Mouse (Mus musculus): ENCODE measurements around the gene Gm26558. TPM values are rescaled to one million over a fixed set of nuclear protein-coding genes. Genes with fewer than 3 reads are reported as not detected.

Gm26558 gene
- polyA plus RNA-seq, 1 experiment from 2014 or later, result 5.4 TPM

DNA sequence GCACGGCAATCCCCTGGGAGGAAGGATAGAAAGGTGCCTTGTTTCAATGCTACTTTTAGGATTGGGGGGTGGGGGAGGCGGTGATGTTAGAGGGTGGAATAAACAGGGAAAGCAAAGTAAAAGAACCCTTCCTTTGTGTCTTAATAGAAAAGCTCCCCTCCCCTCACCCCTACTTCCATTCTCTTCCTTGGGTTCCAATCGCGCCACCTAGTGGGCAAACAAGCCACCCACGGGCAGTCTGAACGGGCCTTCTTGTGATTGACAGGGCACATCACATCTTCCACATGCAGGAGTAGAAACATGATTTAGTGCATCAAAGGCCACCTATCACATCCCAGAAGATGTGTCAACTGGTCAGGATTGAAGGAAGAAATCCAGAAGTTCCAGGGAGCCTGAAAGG is 41.7 kb downstream of the Gm26558 start:
- no peaks in the 10 kb centered on the region for H3K36me3 ChIP-seq (ENCODE audit: control insufficient read depth, insufficient read depth, low read length)
- peak; percentile 58 for DNase-seq (ENCODE audit: low spot score)
- no peak overlapping the region for H3K9ac ChIP-seq (ENCODE audit: low read length)
- H3K4me2 ChIP-seq (ENCODE audit: low read length), result no peak overlapping the region
- no peaks in the 10 kb centered on the region for H3K4me1 ChIP-seq (replicated peaks; ENCODE audit: control insufficient read depth, insufficient read depth, low read length)
- no peaks in the 10 kb centered on the region for H3K9me3 ChIP-seq (ENCODE audit: control insufficient read depth, low read length)
- WGBS, result 30% methylated on average over 6 of the region's 6 CpGs
- no peak for ATAC-seq (replicated peaks; ENCODE audit: low FRiP score, low TSS enrichment, low read depth)
- H3K4me3 ChIP-seq (ENCODE audit: low read depth, low read length), result no peak overlapping the region
- no peak overlapping the region for H3K27ac ChIP-seq (ENCODE audit: low read depth)
- no peaks in the 10 kb centered on the region for H3K27me3 ChIP-seq (replicated peaks; ENCODE audit: control insufficient read depth, insufficient read depth, low read length)

DNA sequence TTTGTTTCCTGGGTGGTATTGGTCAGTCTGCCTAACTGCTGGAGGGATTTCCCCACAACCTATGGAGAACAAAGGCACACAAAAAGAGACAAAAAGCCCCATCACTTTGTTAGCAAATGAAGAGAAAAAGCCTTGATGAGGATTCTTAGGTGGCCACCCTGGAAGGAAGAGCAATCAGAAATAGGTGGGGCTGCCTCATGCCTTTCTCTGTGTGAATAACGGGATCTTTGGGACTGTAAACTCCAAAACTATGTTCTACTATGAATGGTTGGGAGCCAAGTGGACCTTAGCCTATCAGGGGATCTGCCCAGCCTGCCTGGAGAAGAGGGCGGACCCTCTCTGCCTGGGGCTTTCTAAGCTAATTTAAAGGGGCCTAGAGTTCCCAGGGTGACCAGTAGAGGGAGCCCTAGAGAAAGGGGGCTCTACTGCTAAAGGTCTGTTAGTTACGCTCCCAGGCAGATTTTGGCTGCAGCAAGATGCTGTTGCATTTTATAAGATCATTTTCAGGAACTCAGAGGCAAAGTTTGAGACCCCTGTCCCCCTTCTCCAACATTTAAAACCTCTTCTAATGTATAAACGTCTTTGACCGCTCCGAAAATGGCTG is 42.6 kb downstream of the Gm26558 start:
- DNase-seq (ENCODE audit: low spot score) (peak; percentile 32), ATAC-seq (replicated peaks; ENCODE audit: low FRiP score, low TSS enrichment, low read depth) (no peak)
- no peak overlapping the region for H3K4me2 ChIP-seq (ENCODE audit: low read length)

DNA sequence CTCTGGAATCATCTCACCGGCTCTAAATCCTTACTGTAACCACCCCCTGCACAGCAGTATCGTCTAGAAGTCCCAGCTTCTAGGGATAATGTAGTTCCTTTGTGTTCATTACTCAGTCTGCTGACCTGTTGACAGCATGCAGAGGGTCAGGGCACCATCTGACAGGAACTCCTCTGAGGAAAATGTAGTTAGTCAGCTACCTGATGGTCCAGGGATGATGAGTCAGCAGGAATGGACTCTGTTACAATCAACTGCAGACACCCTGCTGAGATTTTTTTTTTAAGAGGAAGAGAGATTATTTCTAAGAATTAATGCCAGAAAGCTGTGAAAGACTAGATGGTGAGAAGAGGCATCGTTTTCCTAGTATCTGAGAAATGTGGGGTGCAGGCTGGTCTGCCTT is 45.3 kb downstream of the Gm26558 start:
- Histone ChIP-seq H3K9me3 (ENCODE audit: control insufficient read depth, low read length) (0 out of 2 replicates have a peak, but pooled peaks cover 3% of the 10 kb centered on the region), H3K4me3 (ENCODE audit: low read depth, low read length) (no peak overlapping the region), H3K4me2 (ENCODE audit: low read length) (no peak overlapping the region), H3K36me3 (ENCODE audit: control insufficient read depth, insufficient read depth, low read length) (no peaks in the 10 kb centered on the region), H3K27me3 (replicated peaks; ENCODE audit: control insufficient read depth, insufficient read depth, low read length) (no peaks in the 10 kb centered on the region), H3K9ac (ENCODE audit: low read length) (no peak overlapping the region), H3K27ac (ENCODE audit: low read depth) (no peak overlapping the region), H3K4me1 (replicated peaks; ENCODE audit: control insufficient read depth, insufficient read depth, low read length) (no peaks in the 10 kb centered on the region)
- 71% methylated on average over 3 of the region's 3 CpGs for WGBS
- ATAC-seq (replicated peaks; ENCODE audit: low FRiP score, low TSS enrichment, low read depth) (no peak), DNase-seq (ENCODE audit: low spot score) (peak; percentile 34)

More for the DNA sequence above, 42.6 kb downstream of the Gm26558 start:
- Histone ChIP-seq H3K27ac (ENCODE audit: low read depth) (no peak overlapping the region), H3K4me3 (ENCODE audit: low read depth, low read length) (no peak overlapping the region), H3K9ac (ENCODE audit: low read length) (no peak overlapping the region), H3K9me3 (ENCODE audit: control insufficient read depth, low read length) (no peaks in the 10 kb centered on the region), H3K36me3 (ENCODE audit: control insufficient read depth, insufficient read depth, low read length) (no peaks in the 10 kb centered on the region), H3K27me3 (replicated peaks; ENCODE audit: control insufficient read depth, insufficient read depth, low read length) (no peaks in the 10 kb centered on the region), H3K4me1 (replicated peaks; ENCODE audit: control insufficient read depth, insufficient read depth, low read length) (no peaks in the 10 kb centered on the region)
- WGBS, result 85% methylated on average over 6 of the region's 6 CpGs

DNA sequence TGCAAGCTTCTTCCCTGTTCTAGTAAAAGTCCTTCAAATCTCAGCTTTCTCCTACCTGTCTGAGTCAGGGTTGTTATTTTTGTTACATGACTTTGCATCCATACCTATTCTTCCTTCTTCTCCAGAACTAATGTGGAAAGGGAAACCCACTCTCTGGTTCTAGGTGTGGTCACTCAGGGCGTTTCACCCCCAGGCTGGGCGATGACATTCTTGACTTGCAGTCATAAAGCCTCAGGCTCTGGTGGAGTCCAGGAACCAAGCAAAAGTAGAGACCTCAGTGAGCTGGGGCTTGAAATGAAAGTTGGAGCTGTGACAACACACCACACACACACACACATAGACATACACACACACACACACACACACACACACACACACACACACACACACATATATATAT is 45.8 kb downstream of the Gm26558 start:
- no peaks in the 10 kb centered on the region for H3K4me1 ChIP-seq (replicated peaks; ENCODE audit: control insufficient read depth, insufficient read depth, low read length)
- 66% methylated on average over 2 of the region's 2 CpGs for WGBS
- DNase-seq (ENCODE audit: low spot score) (peak; percentile 9), ATAC-seq (replicated peaks; ENCODE audit: low FRiP score, low TSS enrichment, low read depth) (no peak)
- H3K9ac ChIP-seq (ENCODE audit: low read length), result no peak overlapping the region
- H3K27me3 ChIP-seq (replicated peaks; ENCODE audit: control insufficient read depth, insufficient read depth, low read length), result no peaks in the 10 kb centered on the region
- H3K4me3 ChIP-seq (ENCODE audit: low read depth, low read length), result no peak overlapping the region
- H3K4me2 ChIP-seq (ENCODE audit: low read length), result no peak overlapping the region
- H3K27ac ChIP-seq (ENCODE audit: low read depth), result no peak overlapping the region
- 0 out of 2 replicates have a peak, but pooled peaks cover 3% of the 10 kb centered on the region for H3K9me3 ChIP-seq (ENCODE audit: control insufficient read depth, low read length)
- no peaks in the 10 kb centered on the region for H3K36me3 ChIP-seq (ENCODE audit: control insufficient read depth, insufficient read depth, low read length)

DNA sequence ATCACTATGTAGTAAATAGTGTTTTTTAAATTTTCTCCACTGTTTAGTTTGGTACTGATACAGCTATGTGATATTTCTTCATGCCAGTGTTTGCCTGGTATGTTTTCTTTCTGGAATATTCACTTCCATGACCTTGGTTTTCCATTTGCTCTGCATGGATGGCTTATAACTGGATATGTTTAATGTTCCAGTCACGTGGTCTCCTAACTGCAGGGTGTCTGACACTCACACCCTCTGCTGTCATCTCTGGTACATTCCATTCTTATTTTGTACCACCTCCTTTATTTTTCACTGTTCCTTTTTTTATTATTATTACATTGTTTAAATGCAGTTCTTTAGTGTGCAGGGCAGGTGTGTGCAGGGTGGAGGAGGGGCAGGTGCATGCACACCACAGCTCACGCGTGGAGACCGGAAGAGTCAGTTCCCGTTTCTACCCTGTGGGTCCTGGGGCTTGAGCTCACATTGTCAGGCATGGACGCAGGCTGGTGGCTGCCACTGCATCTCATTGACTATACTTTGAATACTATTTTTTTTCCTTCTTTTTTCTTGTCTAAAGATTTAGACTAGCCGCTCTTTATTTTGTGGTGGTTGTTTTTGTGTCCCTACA is 47.1 kb downstream of the Gm26558 start:
- Histone ChIP-seq H3K4me2 (ENCODE audit: low read length) (no peak overlapping the region), H3K36me3 (ENCODE audit: control insufficient read depth, insufficient read depth, low read length) (no peaks in the 10 kb centered on the region), H3K4me1 (replicated peaks; ENCODE audit: control insufficient read depth, insufficient read depth, low read length) (no peaks in the 10 kb centered on the region), H3K27ac (ENCODE audit: low read depth) (no peak overlapping the region), H3K4me3 (ENCODE audit: low read depth, low read length) (no peak overlapping the region), H3K27me3 (replicated peaks; ENCODE audit: control insufficient read depth, insufficient read depth, low read length) (no peaks in the 10 kb centered on the region), H3K9ac (ENCODE audit: low read length) (no peak overlapping the region), H3K9me3 (ENCODE audit: control insufficient read depth, low read length) (0 out of 2 replicates have a peak, but pooled peaks cover 3% of the 10 kb centered on the region)
- 85% methylated on average over 7 of the region's 7 CpGs for WGBS
- DNase-seq (ENCODE audit: low spot score) (no peak), ATAC-seq (replicated peaks; ENCODE audit: low FRiP score, low TSS enrichment, low read depth) (no peak)

Other genes starting within 250 kb of the Gm26558 start
- gene Sp5, start 187.2 kb downstream of the Gm26558 start, polyA plus RNA-seq (2014; fragmentation: Nextera tagmentation; extraction: Ambion mirVana), result 0.60 and 0.90 TPM in 2 replicates
- gene Erich2, start 153.3 kb downstream of the Gm26558 start, polyA plus RNA-seq (2014; fragmentation: Nextera tagmentation; extraction: Ambion mirVana), result 0.88 and 1.9 TPM in 2 replicates
- 0.16 TPM in 1 of 2 replicates, not detected in the other for gene Gad1, start 109.0 kb downstream of the Gm26558 start, polyA plus RNA-seq (2014; fragmentation: Nextera tagmentation; extraction: Ambion mirVana)
- gene Gorasp2, start 532 bp downstream of the Gm26558 start, polyA plus RNA-seq (2014; fragmentation: Nextera tagmentation; extraction: Ambion mirVana), result 169 and 174 TPM in 2 replicates
- gene Tlk1, start 163.6 kb upstream of the Gm26558 start, polyA plus RNA-seq (2014; fragmentation: Nextera tagmentation; extraction: Ambion mirVana), result 36.7 and 37.6 TPM in 2 replicates

All from intestine, embryonic 14.5 days (tissue).